Mouse (Mus musculus) adrenal gland, adult 2 months (tissue): Measurements from ENCODE around the gene Doc2g. TPM values are rescaled to one million over a fixed set of nuclear protein-coding genes. Genes with fewer than 3 reads are reported as not detected.

Experiments used
- DNase-seq: peaks from one replicate; pipeline ENCODE4 v3.0.0; 2021
- polyA plus RNA-seq: library from polyadenylated mRNA; depleted of rRNA; stranded (reverse); fragments of >200 nt; gene quantifications from 2 replicates; pipeline ENCODE4 v1.2.3, GENCODE M21; 2012; rRNA removed
- total RNA-seq, 2 experiments: library from RNA; stranded (reverse); gene quantifications; 2 replicates each; pipeline ENCODE4 v1.2.3; 2021

The Doc2g gene
- total and polyA plus RNA-seq, 3 experiments: 1.1 to 9.3 (median 1.8) TPM

DNA sequence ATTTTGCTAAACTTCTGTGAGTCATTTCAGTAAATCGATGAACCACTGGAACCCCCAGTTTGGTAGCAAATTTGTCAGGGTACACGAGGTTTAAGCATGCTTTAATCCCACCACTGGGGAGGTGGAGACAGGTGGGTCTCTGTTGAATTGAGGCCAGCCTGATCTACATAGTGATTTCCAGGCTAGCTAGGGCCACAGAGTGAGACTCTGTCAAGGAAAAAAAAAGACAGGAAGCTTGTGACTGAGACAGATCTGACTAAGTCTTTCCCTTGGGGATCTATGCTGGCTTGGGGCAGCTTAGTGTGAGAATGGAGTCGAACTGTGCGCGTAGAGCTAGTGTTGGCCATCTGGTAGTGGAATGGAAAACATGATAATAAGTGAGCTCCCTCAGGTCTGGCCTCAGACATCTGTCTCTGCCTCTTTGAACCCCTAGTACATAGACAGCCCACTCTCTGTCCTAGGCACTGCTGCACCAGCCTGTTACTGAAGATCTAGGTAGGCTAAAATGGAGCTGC, 49.5 kb downstream of the Doc2g start:
- DNase-seq: no peak

DNA sequence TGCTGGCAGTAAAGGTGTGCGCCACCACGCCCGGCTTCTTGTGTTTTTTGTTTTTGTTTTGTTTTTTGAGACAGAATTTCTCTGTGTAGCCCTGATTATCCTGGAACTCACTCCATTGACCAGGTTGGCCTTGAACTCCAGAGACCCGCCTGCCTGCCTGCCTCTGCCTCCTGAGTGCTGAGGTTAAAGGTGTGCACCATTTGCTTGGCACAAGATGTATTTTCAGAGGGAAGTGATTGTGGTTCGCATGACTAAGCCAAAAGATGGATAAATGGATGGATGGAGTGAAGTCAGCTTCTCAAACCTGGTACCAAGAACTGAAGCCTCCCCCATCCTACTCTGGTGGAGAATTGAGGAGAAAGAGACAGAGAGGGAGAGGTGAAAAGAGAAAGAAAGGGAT, 51.5 kb downstream of the Doc2g start:
- no peak for DNase-seq

DNA sequence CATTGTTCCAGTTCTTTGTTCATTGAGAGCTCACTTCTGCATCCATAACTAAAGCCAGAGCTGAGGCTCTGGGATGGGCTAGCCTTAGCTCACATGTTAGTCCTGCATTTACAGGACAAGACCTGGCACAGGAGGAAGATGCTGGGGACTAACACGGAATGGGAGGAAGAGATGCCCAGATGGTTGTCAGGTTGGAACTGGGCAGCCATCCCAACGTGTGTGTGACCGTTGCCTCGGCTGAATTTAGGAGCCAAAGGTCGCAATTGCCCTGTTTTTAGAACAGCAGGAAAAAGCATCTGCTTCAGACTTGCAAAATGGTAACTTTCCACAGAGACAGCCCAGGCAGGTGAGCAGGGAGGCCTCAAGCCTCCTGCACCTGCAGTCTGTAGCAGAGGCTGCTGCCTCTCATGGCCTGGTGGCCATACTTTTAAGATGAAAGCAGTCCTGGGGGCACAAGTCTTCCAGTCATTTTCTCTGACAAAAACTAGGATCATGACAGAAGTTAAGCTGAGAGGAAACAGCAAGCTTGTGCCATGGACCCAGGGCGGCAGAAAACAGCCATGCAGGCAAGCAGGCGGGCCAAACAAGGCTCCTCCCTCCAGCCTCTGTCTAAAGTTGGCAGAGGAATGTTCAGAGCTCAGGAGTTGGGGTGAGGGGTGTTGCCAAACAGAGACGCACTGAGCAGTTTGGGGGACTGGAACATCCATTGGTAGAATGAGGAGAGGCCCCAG, 52.3 kb downstream of the Doc2g start:
- DNase-seq: no peak

DNA sequence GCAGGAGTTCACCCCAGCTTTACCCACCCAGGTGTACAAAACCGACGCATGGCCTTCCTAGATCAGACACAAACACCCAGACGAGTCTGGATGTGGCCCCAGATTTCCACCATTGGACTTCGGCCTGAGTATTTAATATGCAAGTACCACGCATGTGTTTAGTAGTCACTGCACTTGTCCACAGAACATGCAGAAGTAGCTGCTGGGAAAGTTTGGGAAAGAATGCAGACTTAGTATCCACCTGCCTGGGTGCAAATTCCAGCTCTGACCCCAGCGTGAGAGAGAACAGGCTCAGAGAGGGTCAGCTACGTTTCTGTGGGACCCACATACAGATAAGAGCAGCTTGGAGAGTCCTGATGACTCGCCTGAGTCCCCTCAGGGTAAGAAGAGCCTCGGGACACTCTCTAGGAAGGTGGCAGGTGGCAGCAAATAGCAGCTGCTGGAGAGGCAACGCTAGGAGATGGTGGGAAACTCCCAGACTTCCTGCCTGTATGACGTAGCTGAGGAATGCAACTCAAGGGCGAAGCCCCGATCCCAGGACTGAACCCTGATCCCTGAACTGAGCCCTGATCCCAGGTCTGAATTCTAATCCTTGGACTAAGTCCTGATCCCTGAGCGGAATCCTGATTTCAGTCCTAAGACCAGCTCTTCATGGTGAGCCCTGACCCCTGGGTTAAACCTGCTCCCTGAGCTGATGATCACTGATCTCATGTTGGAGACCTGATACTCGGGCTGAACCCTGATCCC, 53.0 kb downstream of the Doc2g start:
- DNase-seq: no peak

Other genes starting within 250 kb of the Doc2g start
Only the 30 nearest of the 32 such genes appear.
- 100 to 1,000 TPM in 1 of 2 experiments, 10 to 100 TPM in 1; 42.1 to 124 TPM for gene Chka, start 151.5 kb upstream of the Doc2g start, total RNA-seq
- gene Chka, start 151.5 kb upstream of the Doc2g start, polyA plus RNA-seq: 149 and 154 TPM in 2 replicates
- 10 to 100 TPM; 63.5 to 84.6 TPM for gene Tcirg1, start 96.2 kb upstream of the Doc2g start, total RNA-seq
- 181 and 204 TPM in 2 replicates for gene Tcirg1, start 96.2 kb upstream of the Doc2g start, polyA plus RNA-seq
- gene Ndufs8, start 90.5 kb upstream of the Doc2g start, total RNA-seq: 100 to 1,000 TPM; 376 to 380 TPM
- 391 and 420 TPM in 2 replicates for gene Ndufs8, start 90.5 kb upstream of the Doc2g start, polyA plus RNA-seq
- gene Aldh3b1, start 73.5 kb upstream of the Doc2g start, total RNA-seq: 100 to 1,000 TPM in 1 of 2 experiments, 10 to 100 TPM in 1; 26.6 to 136 TPM
- gene Aldh3b1, start 73.5 kb upstream of the Doc2g start, polyA plus RNA-seq: 115 and 188 TPM in 2 replicates
- gene Unc93b1, start 68.1 kb upstream of the Doc2g start, total RNA-seq: 10 to 100 TPM; 48.3 to 59.2 TPM
- 180 and 186 TPM in 2 replicates for gene Unc93b1, start 68.1 kb upstream of the Doc2g start, polyA plus RNA-seq
- under 1 TPM; 0.38 to 0.63 TPM for gene Aldh3b3, start 44.7 kb upstream of the Doc2g start, total RNA-seq
- 0.43 and 0.54 TPM in 2 replicates for gene Aldh3b3, start 44.7 kb upstream of the Doc2g start, polyA plus RNA-seq
- 10 to 100 TPM; 12.2 to 15.2 TPM for gene Aldh3b2, start 31.0 kb upstream of the Doc2g start, total RNA-seq
- 4.0 and 7.6 TPM in 2 replicates for gene Aldh3b2, start 31.0 kb upstream of the Doc2g start, polyA plus RNA-seq
- 10 to 100 TPM; 16.5 to 22.7 TPM for gene Acy3, start 16.7 kb upstream of the Doc2g start, total RNA-seq
- gene Acy3, start 16.7 kb upstream of the Doc2g start, polyA plus RNA-seq: 80.5 and 96.1 TPM in 2 replicates
- gene Tbx10, start 10.6 kb upstream of the Doc2g start, total RNA-seq: not detected
- not detected in 2 replicates for gene Tbx10, start 10.6 kb upstream of the Doc2g start, polyA plus RNA-seq
- gene Nudt8, start 2.7 kb upstream of the Doc2g start, total RNA-seq: 10 to 100 TPM; 25.1 to 27.0 TPM
- gene Nudt8, start 2.7 kb upstream of the Doc2g start, polyA plus RNA-seq: 36.7 and 65.9 TPM in 2 replicates
- under 1 TPM; 0.55 to 0.69 TPM for gene Gm49405, start 2.7 kb upstream of the Doc2g start, total RNA-seq
- 1.3 and 2.0 TPM in 2 replicates for gene Gm49405, start 2.7 kb upstream of the Doc2g start, polyA plus RNA-seq
- 100 to 1,000 TPM; 260 to 445 TPM for gene Ndufv1, start 9.5 kb downstream of the Doc2g start, total RNA-seq
- gene Ndufv1, start 9.5 kb downstream of the Doc2g start, polyA plus RNA-seq: 145 and 150 TPM in 2 replicates
- gene Gstp1, start 34.7 kb downstream of the Doc2g start, total RNA-seq: 100 to 1,000 TPM; 401 to 452 TPM
- 752 and 925 TPM in 2 replicates for gene Gstp1, start 34.7 kb downstream of the Doc2g start, polyA plus RNA-seq
- 10 to 100 TPM; 57.2 to 61.4 TPM for gene Gstp2, start 42.7 kb downstream of the Doc2g start, total RNA-seq
- gene Gstp2, start 42.7 kb downstream of the Doc2g start, polyA plus RNA-seq: 7.9 and 13.8 TPM in 2 replicates
- 1 to 10 TPM in 1 of 2 experiments, under 1 TPM in 1; 0.62 to 2.3 TPM for gene Gstp3, start 56.3 kb downstream of the Doc2g start, total RNA-seq
- 0.79 and 0.83 TPM in 2 replicates for gene Gstp3, start 56.3 kb downstream of the Doc2g start, polyA plus RNA-seq
- gene Cabp2, start 78.3 kb downstream of the Doc2g start, total RNA-seq: not detected
- gene Cabp2, start 78.3 kb downstream of the Doc2g start, polyA plus RNA-seq: not detected in 2 replicates
- 100 to 1,000 TPM; 128 to 131 TPM for gene Cdk2ap2, start 93.9 kb downstream of the Doc2g start, total RNA-seq
- gene Cdk2ap2, start 93.9 kb downstream of the Doc2g start, polyA plus RNA-seq: 339 and 371 TPM in 2 replicates
- 10 to 100 TPM; 87.4 to 87.6 TPM for gene Pitpnm1, start 96.7 kb downstream of the Doc2g start, total RNA-seq
- gene Pitpnm1, start 96.7 kb downstream of the Doc2g start, polyA plus RNA-seq: 164 and 171 TPM in 2 replicates
- gene Aip, start 122.5 kb downstream of the Doc2g start, total RNA-seq: 100 to 1,000 TPM; 102 to 134 TPM
- 89.5 and 99.3 TPM in 2 replicates for gene Aip, start 122.5 kb downstream of the Doc2g start, polyA plus RNA-seq
- under 1 TPM; 0.09 to 0.17 TPM for gene Gpr152, start 136.5 kb downstream of the Doc2g start, total RNA-seq
- 0.10 and 0.18 TPM in 2 replicates for gene Gpr152, start 136.5 kb downstream of the Doc2g start, polyA plus RNA-seq
- under 1 TPM; 0.29 to 0.69 TPM for gene Cabp4, start 140.7 kb downstream of the Doc2g start, total RNA-seq
- gene Cabp4, start 140.7 kb downstream of the Doc2g start, polyA plus RNA-seq: 0.12 and 0.26 TPM in 2 replicates
- 100 to 1,000 TPM; 154 to 202 TPM for gene Coro1b, start 145.3 kb downstream of the Doc2g start, total RNA-seq
- gene Coro1b, start 145.3 kb downstream of the Doc2g start, polyA plus RNA-seq: 199 and 225 TPM in 2 replicates
- 1 to 10 TPM; 2.5 to 5.7 TPM for gene Ptprcap, start 150.3 kb downstream of the Doc2g start, total RNA-seq
- gene Ptprcap, start 150.3 kb downstream of the Doc2g start, polyA plus RNA-seq: 54.9 and 57.6 TPM in 2 replicates
- gene Rps6kb2, start 160.0 kb downstream of the Doc2g start, total RNA-seq: 10 to 100 TPM; 27.6 to 39.5 TPM
- gene Rps6kb2, start 160.0 kb downstream of the Doc2g start, polyA plus RNA-seq: 48.3 and 60.8 TPM in 2 replicates
- 1 to 10 TPM; 2.9 to 5.8 TPM for gene Carns1, start 172.2 kb downstream of the Doc2g start, total RNA-seq
- gene Carns1, start 172.2 kb downstream of the Doc2g start, polyA plus RNA-seq: 3.8 and 5.1 TPM in 2 replicates
- under 1 TPM in 1 of 2 experiments, not detected in 1; 0.97 TPM for gene Tbc1d10c, start 188.0 kb downstream of the Doc2g start, total RNA-seq
- 2.1 and 4.8 TPM in 2 replicates for gene Tbc1d10c, start 188.0 kb downstream of the Doc2g start, polyA plus RNA-seq
- 100 to 1,000 TPM; 342 to 392 TPM for gene Ppp1ca, start 188.8 kb downstream of the Doc2g start, total RNA-seq
- gene Ppp1ca, start 188.8 kb downstream of the Doc2g start, polyA plus RNA-seq: 443 and 514 TPM in 2 replicates
- gene Rad9a, start 198.3 kb downstream of the Doc2g start, total RNA-seq: 10 to 100 TPM in 1 of 2 experiments, 1 to 10 TPM in 1; 6.9 to 12.3 TPM
- gene Rad9a, start 198.3 kb downstream of the Doc2g start, polyA plus RNA-seq: 16.4 and 17.2 TPM in 2 replicates
- 1 to 10 TPM; 5.5 to 9.0 TPM for gene Clcf1, start 210.9 kb downstream of the Doc2g start, total RNA-seq
- 16.3 and 19.3 TPM in 2 replicates for gene Clcf1, start 210.9 kb downstream of the Doc2g start, polyA plus RNA-seq
- gene AC109138.7, start 211.0 kb downstream of the Doc2g start, total RNA-seq: not detected
- not detected in 2 replicates for gene AC109138.7, start 211.0 kb downstream of the Doc2g start, polyA plus RNA-seq